Mouse (Mus musculus) cerebellum, adult 11-12 months (tissue): ENCODE measurements around the gene Dnah7a.
A peak's percentile ranks its signal among the peaks of the same experiment; 100 is the strongest.
"Not testable (repeated sequence)": the region's sequence is repeated elsewhere in the genome, so short reads cannot be mapped to it uniquely, and the experiment has no call there.

ENCODE experiments used
- DNase-seq: peaks from one replicate; pipeline ENCODE4 v3.0.0; 2022

Dnah7a gene

GRCm38 (mm10) chr1:53377731-53378130 lies 328.9 kb downstream of the Dnah7a start:
- no peak for DNase-seq

- not testable (repeated sequence) for DNase-seq
Measured at GRCm38 (mm10) chr1:53375965-53376364, 330.6 kb downstream of the Dnah7a start.

GRCm38 (mm10) chr1:53358988-53359387 lies 347.6 kb downstream of the Dnah7a start:
- DNase-seq = no peak

- DNase-seq = peak; percentile 97
Measured at GRCm38 (mm10) chr1:53352327-53353261, 354.0 kb downstream of the Dnah7a start, which contains the start of the genes Asdurf, Gm28551 and Asnsd1. Gene Asdurf (minus strand): TSS chr1:53352619. Gene Gm28551 (minus strand): TSS chr1:53352667. Gene Asnsd1 (minus strand): TSS chr1:53352752.
